Mouse (Mus musculus) cerebellum, adult 18-20 months (tissue): Measurements from ENCODE around the gene Acsl3.

Source experiments
- DNase-seq, 2 experiments: peaks; one replicate each; pipeline ENCODE4 v3.0.0; 2021

Gene Acsl3

GRCm38 (mm10) chr1:78745230-78745777 is 87.7 kb downstream of the Acsl3 start:
- DNase-seq: peak; percentile 73 to 76
